Comparison of ENCODE assay signal across 8 mouse cellular contexts in the genomic region with DNA sequence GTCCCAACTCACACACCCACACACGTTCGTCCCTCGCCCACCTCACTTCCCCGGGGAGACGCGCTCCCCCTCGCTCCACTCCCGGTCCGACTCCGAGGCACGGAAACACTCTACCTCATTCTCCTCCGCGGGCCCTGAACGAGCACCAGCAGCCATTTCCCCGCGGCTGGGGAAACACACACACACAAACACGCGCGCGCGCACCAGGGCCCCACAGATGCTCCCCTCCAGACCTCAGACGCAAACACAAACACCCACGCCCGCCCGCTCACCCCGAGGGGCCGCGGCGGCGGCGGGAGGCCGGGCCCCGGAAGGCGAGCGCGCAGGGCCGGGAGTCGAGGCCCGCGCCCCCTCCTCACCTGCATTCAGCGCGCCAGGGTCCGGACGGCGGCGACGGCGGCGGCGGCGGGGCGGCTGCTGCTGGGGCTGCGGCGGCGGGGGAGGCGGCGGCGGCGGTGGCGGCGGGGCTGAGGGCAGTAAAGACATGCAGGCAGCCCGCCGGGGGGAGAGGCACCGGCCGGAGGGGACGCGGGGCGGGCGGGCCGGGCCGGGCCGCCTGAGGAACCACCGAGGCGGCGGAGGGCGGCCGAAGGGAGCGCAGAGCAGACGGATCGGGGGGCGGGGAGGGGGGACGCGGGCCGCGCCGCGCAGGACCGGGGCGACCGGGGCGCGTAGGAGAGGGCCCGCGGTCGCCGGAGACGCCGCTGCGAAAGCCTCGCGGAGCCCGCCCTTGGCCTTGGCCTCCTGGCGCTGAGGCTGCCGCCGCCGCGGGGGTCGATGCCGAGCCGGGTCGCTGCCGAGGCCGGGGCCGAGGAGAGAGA. TPM values are rescaled to one million over a fixed set of nuclear protein-coding genes. Genes with fewer than 3 reads are reported as not detected.
DNase-seq lines count a peak whose midpoint lies in the region; ATAC-seq and TF ChIP-seq lines count a peak whose summit lies in the region.

No protein-coding gene starts in this region.

- peak overlapping the region; percentile 100 for H3K4me3 ChIP-seq in brown adipose tissue, adult 24 weeks (ENCODE audit: insufficient read depth, low read depth, low read length)
- peak overlapping the region; percentile 92 for H3K4me3 ChIP-seq in forebrain, embryonic 13.5 days
- peak overlapping the region; percentile 79 for H3K4me3 ChIP-seq in liver, embryonic 15.5 days (replicated peaks)
- peak overlapping the region; percentile 94 for H3K4me3 ChIP-seq in neural tube, embryonic 12.5 days
- peak overlapping the region; percentile 95 for H3K4me3 ChIP-seq in stomach, postnatal 0 days (ENCODE audit: low read depth, low read length)

- under 1% methylated on average over 73 of the region's 114 CpGs for WGBS in forebrain, embryonic 13.5 days
- WGBS in liver, embryonic 15.5 days (ENCODE audit: insufficient replicate concordance) = under 1% methylated on average over 102 of the region's 114 CpGs
- WGBS in neural tube, embryonic 12.5 days = under 1% methylated on average over 91 of the region's 114 CpGs
- WGBS in stomach, postnatal 0 days = under 1% methylated on average over 63 of the region's 114 CpGs

- intact Hi-C loops in heart, postnatal 10 days (cut with DNase I) = loop anchor here (2.0 to 5.0 kb wide), 2 partner anchors 49 to 69 kb away; no protein-coding TSS in a partner anchor

- DNase-seq in CD8-positive naive resting alpha-beta T cell, adult 2 months (ENCODE audit: low read depth in 2 of 2, low spot score in 2 of 2) = peak; percentile 74 to 75
- peak; percentile 67 to 74 for DNase-seq in heart, postnatal 10 days
- DNase-seq in kidney, postnatal 4 days = peak; percentile 71 to 79
- peak; percentile 71 for DNase-seq in stomach, postnatal 0 days (ENCODE audit: low spot score)

- peaks cover 2% of the 10 kb centered on the region; the same call in 1 of the 2 replicates for H3K4me1 ChIP-seq in brown adipose tissue, adult 24 weeks (ENCODE audit: control insufficient read depth, insufficient read depth, insufficient read length, low read length)
- peaks cover 17% of the 10 kb centered on the region for H3K4me1 ChIP-seq in forebrain, embryonic 13.5 days
- H3K4me1 ChIP-seq in liver, embryonic 15.5 days (replicated peaks) = peaks cover 34% of the 10 kb centered on the region
- peaks cover 11% of the 10 kb centered on the region for H3K4me1 ChIP-seq in neural tube, embryonic 12.5 days
- H3K4me1 ChIP-seq in stomach, postnatal 0 days (replicated peaks; ENCODE audit: control insufficient read depth, insufficient read depth) = no peaks in the 10 kb centered on the region

- peak overlapping the region; percentile 89 for H3K27ac ChIP-seq in brown adipose tissue, adult 24 weeks (replicated peaks; ENCODE audit: low read depth, low read length)
- peak overlapping the region; percentile 99 for H3K27ac ChIP-seq in forebrain, embryonic 13.5 days
- peak overlapping the region; percentile 96 for H3K27ac ChIP-seq in liver, embryonic 15.5 days (replicated peaks)
- H3K27ac ChIP-seq in neural tube, embryonic 12.5 days = peak overlapping the region; percentile 98
- peak overlapping the region; percentile 100 for H3K27ac ChIP-seq in stomach, postnatal 0 days (replicated peaks)

- no peaks in the 10 kb centered on the region for H3K36me3 ChIP-seq in forebrain, embryonic 13.5 days (ENCODE audit: poor library complexity, severe bottlenecking)
- no peaks in the 10 kb centered on the region for H3K36me3 ChIP-seq in liver, embryonic 15.5 days (replicated peaks)
- H3K36me3 ChIP-seq in neural tube, embryonic 12.5 days = no peaks in the 10 kb centered on the region
- H3K36me3 ChIP-seq in stomach, postnatal 0 days (ENCODE audit: control insufficient read depth, insufficient read depth, low read length) = no peaks in the 10 kb centered on the region

- no peak for TF ChIP-seq EP300 in stomach, postnatal 0 days (optimal IDR thresholded peaks at IDR 0.05)

- peak; percentile 62 for ATAC-seq in forebrain, embryonic 13.5 days
- ATAC-seq in liver, embryonic 15.5 days (ENCODE audit: insufficient read depth) = peak; percentile 57
- ATAC-seq in neural tube, embryonic 12.5 days (ENCODE audit: low FRiP score, low read depth) = peak; percentile 62
- ATAC-seq in stomach, postnatal 0 days (ENCODE audit: low FRiP score, low TSS enrichment) = peak; percentile 48

- no peaks in the 10 kb centered on the region for H3K27me3 ChIP-seq in forebrain, embryonic 13.5 days
- no peaks in the 10 kb centered on the region for H3K27me3 ChIP-seq in liver, embryonic 15.5 days
- H3K27me3 ChIP-seq in neural tube, embryonic 12.5 days (replicated peaks) = no peaks in the 10 kb centered on the region
- no peaks in the 10 kb centered on the region for H3K27me3 ChIP-seq in stomach, postnatal 0 days (ENCODE audit: control insufficient read depth, insufficient read depth, low read length)

- H3K4me2 ChIP-seq in forebrain, embryonic 13.5 days = peak overlapping the region; percentile 77
- H3K4me2 ChIP-seq in liver, embryonic 15.5 days = peak overlapping the region; percentile 98
- H3K4me2 ChIP-seq in neural tube, embryonic 12.5 days (replicated peaks) = peak overlapping the region; percentile 77
- H3K4me2 ChIP-seq in stomach, postnatal 0 days (replicated peaks; ENCODE audit: low read depth) = peak overlapping the region; percentile 81

- peak overlapping the region; percentile 98 for H3K9ac ChIP-seq in forebrain, embryonic 13.5 days
- peak overlapping the region; percentile 82 for H3K9ac ChIP-seq in liver, embryonic 15.5 days
- peak overlapping the region; percentile 98 for H3K9ac ChIP-seq in neural tube, embryonic 12.5 days
- H3K9ac ChIP-seq in stomach, postnatal 0 days (ENCODE audit: low read length) = peak overlapping the region; percentile 98

- no peak for TF ChIP-seq CTCF in stomach, postnatal 0 days (IDR thresholded peaks at IDR 0.05; ENCODE audit: low read depth)

- H3K9me3 ChIP-seq in forebrain, embryonic 13.5 days (replicated peaks) = 0 out of 2 replicates have a peak, but pooled peaks cover 4% of the 10 kb centered on the region
- H3K9me3 ChIP-seq in liver, embryonic 15.5 days (replicated peaks) = no peaks in the 10 kb centered on the region
- H3K9me3 ChIP-seq in neural tube, embryonic 12.5 days = no peaks in the 10 kb centered on the region
- 0 out of 2 replicates have a peak, but pooled peaks cover 3% of the 10 kb centered on the region for H3K9me3 ChIP-seq in stomach, postnatal 0 days (ENCODE audit: control insufficient read depth, low read length)

RNA-seq across cellular contexts. Expression of gene Cnot6l, which starts 2.2 kb away (rescaled TPM):
- 8.9 and 11.8 TPM in 2 replicates for polyA plus RNA-seq in brown adipose tissue, adult 24 weeks (2012; ENCODE audit: insufficient read depth, insufficient read length, missing spikeins)
- polyA plus RNA-seq in forebrain, embryonic 13.5 days (2015; fragmentation: Nextera tagmentation; extraction: Ambion mirVana) = 12.0 and 12.6 TPM in 2 replicates
- total RNA-seq in heart, postnatal 10 days (2021) = 100 to 1,000 TPM in 1 of 2 experiments, 10 to 100 TPM in 1; 74.8 to 102 TPM
- 6.6 and 7.0 TPM in 2 replicates for polyA plus RNA-seq in liver, embryonic 15.5 days (2015; fragmentation: Nextera tagmentation; extraction: Ambion mirVana)
- 12.3 and 17.2 TPM in 2 replicates for polyA plus RNA-seq in neural tube, embryonic 12.5 days (2016; fragmentation: Nextera tagmentation; extraction: Ambion mirVana)
- 19.8 and 22.9 TPM in 2 replicates for polyA plus RNA-seq in stomach, postnatal 0 days (2015; fragmentation: Nextera tagmentation; extraction: Ambion mirVana)

RNA-seq across cellular contexts. Expression of gene Mrpl1, which starts 47.5 kb away (rescaled TPM):
- polyA plus RNA-seq in brown adipose tissue, adult 24 weeks (2012; ENCODE audit: insufficient read depth, insufficient read length, missing spikeins) = 36.1 and 36.6 TPM in 2 replicates
- 18.5 and 18.7 TPM in 2 replicates for polyA plus RNA-seq in forebrain, embryonic 13.5 days (2015; fragmentation: Nextera tagmentation; extraction: Ambion mirVana)
- 10 to 100 TPM; 25.1 to 27.0 TPM for total RNA-seq in heart, postnatal 10 days (2021)
- 14.3 and 14.5 TPM in 2 replicates for polyA plus RNA-seq in liver, embryonic 15.5 days (2015; fragmentation: Nextera tagmentation; extraction: Ambion mirVana)
- polyA plus RNA-seq in neural tube, embryonic 12.5 days (2016; fragmentation: Nextera tagmentation; extraction: Ambion mirVana) = 17.2 and 20.8 TPM in 2 replicates
- 18.4 and 18.9 TPM in 2 replicates for polyA plus RNA-seq in stomach, postnatal 0 days (2015; fragmentation: Nextera tagmentation; extraction: Ambion mirVana)

Comparison
In these comparisons a context has a peak if more than half of its experiments do, and no peak if none do; other contexts are left out.
1. Peak in every context shown above with its lines: DNase-seq, ATAC-seq, H3K4me3 ChIP-seq and H3K27ac ChIP-seq.